Mouse (Mus musculus) MEL (cell line): ENCODE measurements around the gene Cdk15. TPM values are rescaled to one million over a fixed set of nuclear protein-coding genes. Genes with fewer than 3 reads are reported as not detected.

Experiments used
- DNase-seq: peaks from one replicate; pipeline ENCODE4 v3.0.0; 2011; ENCODE audit warnings: low read depth, low spot score
- H3K27ac ChIP-seq: 2 replicates; pipeline ENCODE4 v1.5.1; 2012; ENCODE audit warnings: low read depth, mild to moderate bottlenecking, control low read depth, low read length, moderate library complexity; ENCODE audit not compliant: control insufficient read depth
- H3K27me3 ChIP-seq, 2 experiments: fragments of 150-350 bp in 1 of 2; sonication (generic) in 1 of 2; 2 replicates each; pipeline ENCODE4 v1.6.1; 2012; ENCODE audit warnings: low read length in 2 of 2, mild to moderate bottlenecking in 2 of 2, improper control_type of control experiment in 1 of 2, moderate library complexity in 1 of 2; ENCODE audit not compliant: insufficient read depth in 2 of 2, control insufficient read depth in 1 of 2
- H3K36me3 ChIP-seq, 2 experiments: 2 replicates each; pipeline ENCODE4 v1.6.1; 2012 to 2014; ENCODE audit warnings: low read length in 2 of 2, improper control_type of control experiment in 1 of 2, inconsistent platforms in 1 of 2, mild to moderate bottlenecking in 1 of 2; ENCODE audit not compliant: insufficient read depth in 2 of 2, control insufficient read depth in 1 of 2
- H3K4me1 ChIP-seq, 2 experiments: fragments of 150-350 bp in 1 of 2; sonication (generic) in 1 of 2; 2 replicates each; pipeline ENCODE4 v1.6.1; 2012; ENCODE audit warnings: low read length in 2 of 2, improper control_type of control experiment in 1 of 2, mild to moderate bottlenecking in 1 of 2; ENCODE audit not compliant: insufficient read depth in 2 of 2, control insufficient read depth in 1 of 2
- H3K4me3 ChIP-seq, 2 experiments: fragments of 150-350 bp in 1 of 2; sonication (generic) in 1 of 2; 2 replicates each; pipeline ENCODE4 v1.5.1; 2012; ENCODE audit warnings: low read depth in 2 of 2, low read length in 2 of 2, mild to moderate bottlenecking in 2 of 2, moderate library complexity in 2 of 2, control low read depth in 1 of 2, improper control_type of control experiment in 1 of 2; ENCODE audit not compliant: control insufficient read depth in 1 of 2, insufficient read depth in 1 of 2
- H3K79me2 ChIP-seq: 2 replicates; pipeline ENCODE4 v1.6.1; 2012; ENCODE audit warnings: mild to moderate bottlenecking, low read length, moderate library complexity; ENCODE audit not compliant: control insufficient read depth, poor library complexity, insufficient read depth
- H3K9ac ChIP-seq: 2 replicates; pipeline ENCODE4 v1.6.1; 2012; ENCODE audit warnings: low read depth, mild to moderate bottlenecking, control low read depth, low read length, moderate library complexity; ENCODE audit not compliant: control insufficient read depth, poor library complexity, severe bottlenecking
- H3K9me3 ChIP-seq: fragments of 150-350 bp; sonication (generic); replicated peaks from 2 replicates; pipeline ENCODE4 v1.6.1; 2012; ENCODE audit warnings: mild to moderate bottlenecking, low read length, improper control_type of control experiment, moderate library complexity; ENCODE audit not compliant: insufficient read depth
- BHLHE40 ChIP-seq: IDR thresholded peaks from 2 replicates; pipeline ENCODE4 v1.6.1; 2012; ENCODE audit warnings: low read depth, mild to moderate bottlenecking, inconsistent platforms, low read length, improper control_type of control experiment, borderline replicate concordance
- CHD1 ChIP-seq: IDR thresholded peaks from 2 replicates; pipeline ENCODE4 v1.6.1; 2012; ENCODE audit warnings: low read depth, mild to moderate bottlenecking, inconsistent platforms, low read length, improper control_type of control experiment
- CTCF ChIP-seq, 3 experiments: IDR thresholded peaks in 2 of 3; conservative IDR thresholded peaks in 1 of 3; 2 replicates each; pipeline ENCODE4 v1.5.1; 2011 to 2012; ENCODE audit warnings: low read length in 3 of 3, low read depth in 2 of 3, mild to moderate bottlenecking in 2 of 3, improper control_type of control experiment in 1 of 3, inconsistent platforms in 1 of 3, mixed read lengths in 1 of 3, moderate library complexity in 1 of 3; ENCODE audit not compliant: control insufficient read depth in 1 of 3, insufficient read depth in 1 of 3, poor library complexity in 1 of 3, severe bottlenecking in 1 of 3
- E2F4 ChIP-seq: IDR thresholded peaks from 2 replicates; pipeline ENCODE4 v1.6.1; 2011; ENCODE audit warnings: low read depth, low read length, improper control_type of control experiment, borderline replicate concordance
- ELF1 ChIP-seq: IDR thresholded peaks from 2 replicates; pipeline ENCODE4 v1.6.1; 2014; ENCODE audit warnings: low read depth, mild to moderate bottlenecking, inconsistent platforms, low read length, improper control_type of control experiment, moderate library complexity
- EP300 ChIP-seq, 2 experiments: IDR thresholded peaks; 2 replicates each; pipeline ENCODE4 v1.6.1; 2011; ENCODE audit warnings: improper control_type of control experiment in 2 of 2, low read length in 2 of 2, low read depth in 1 of 2, mild to moderate bottlenecking in 1 of 2
- GATA1 ChIP-seq: IDR thresholded peaks from 2 replicates; pipeline ENCODE4 v1.6.1; 2011; ENCODE audit warnings: low read depth, low read length, improper control_type of control experiment
- KAT2A ChIP-seq: conservative IDR thresholded peaks from 2 replicates; pipeline ENCODE4 v1.6.1; 2012; ENCODE audit warnings: low read depth, low read length, improper control_type of control experiment, inconsistent platforms
- MAFK ChIP-seq: IDR thresholded peaks from 2 replicates; pipeline ENCODE4 v1.6.1; 2011; ENCODE audit warnings: low read depth, mild to moderate bottlenecking, low read length, improper control_type of control experiment, borderline replicate concordance
- MAX ChIP-seq: IDR thresholded peaks from 2 replicates; pipeline ENCODE4 v1.6.1; 2011; ENCODE audit warnings: low read length, improper control_type of control experiment
- MAZ ChIP-seq: IDR thresholded peaks from 2 replicates; pipeline ENCODE4 v1.6.1; 2012; ENCODE audit warnings: low read depth, mild to moderate bottlenecking, inconsistent platforms, low read length, improper control_type of control experiment
- MEF2A ChIP-seq: IDR thresholded peaks from 2 replicates; pipeline ENCODE4 v1.6.1; 2014; ENCODE audit warnings: low read depth, mild to moderate bottlenecking, inconsistent platforms, low read length, improper control_type of control experiment; ENCODE audit not compliant: poor library complexity, insufficient replicate concordance, severe bottlenecking; ENCODE audit errors: extremely low read depth
- MXI1 ChIP-seq: IDR thresholded peaks from 2 replicates; pipeline ENCODE4 v1.6.1; 2011; ENCODE audit warnings: mild to moderate bottlenecking, low read depth, low read length, improper control_type of control experiment
- MYB ChIP-seq: IDR thresholded peaks from 2 replicates; pipeline ENCODE4 v1.6.1; 2011; ENCODE audit warnings: mild to moderate bottlenecking, low read depth, low read length, improper control_type of control experiment
- NELFE ChIP-seq: IDR thresholded peaks from 2 replicates; pipeline ENCODE4 v1.6.1; 2011; ENCODE audit warnings: low read depth, low read length, improper control_type of control experiment
- POLR2AphosphoS2 ChIP-seq: IDR thresholded peaks from 2 replicates; pipeline ENCODE4 v1.6.1; 2011; ENCODE audit warnings: low read length, improper control_type of control experiment
- POLR2AphosphoS5 ChIP-seq: IDR thresholded peaks from 2 replicates; pipeline ENCODE4 v1.6.1; 2012; ENCODE audit warnings: low read depth, borderline replicate concordance, mild to moderate bottlenecking, inconsistent platforms, low read length, moderate library complexity, mixed read lengths
- RCOR1 ChIP-seq: IDR thresholded peaks from 2 replicates; pipeline ENCODE4 v1.6.1; 2012; ENCODE audit warnings: low read depth, mild to moderate bottlenecking, inconsistent platforms, low read length, improper control_type of control experiment
- SIN3A ChIP-seq: IDR thresholded peaks from 2 replicates; pipeline ENCODE4 v1.6.1; 2012; ENCODE audit warnings: low read length, improper control_type of control experiment, inconsistent platforms
- TAL1 ChIP-seq: IDR thresholded peaks from 2 replicates; pipeline ENCODE4 v1.6.1; 2012; ENCODE audit warnings: mild to moderate bottlenecking, inconsistent platforms, low read length, moderate library complexity, mixed read lengths
- TCF12 ChIP-seq: IDR thresholded peaks from 2 replicates; pipeline ENCODE4 v1.6.1; 2014; ENCODE audit warnings: low read depth, mild to moderate bottlenecking, inconsistent platforms, low read length, improper control_type of control experiment, moderate library complexity
- USF1 ChIP-seq: IDR thresholded peaks from 2 replicates; pipeline ENCODE4 v1.6.1; 2014; ENCODE audit warnings: low read depth, mild to moderate bottlenecking, inconsistent platforms, low read length, improper control_type of control experiment, moderate library complexity
- ZKSCAN1 ChIP-seq: IDR thresholded peaks from 2 replicates; pipeline ENCODE4 v1.6.1; 2012; ENCODE audit warnings: low read depth, mild to moderate bottlenecking, inconsistent platforms, low read length, improper control_type of control experiment, moderate library complexity
- ZNF384 ChIP-seq: IDR thresholded peaks from 2 replicates; pipeline ENCODE4 v1.6.1; 2012; ENCODE audit warnings: low read depth, mild to moderate bottlenecking, inconsistent platforms, low read length, improper control_type of control experiment
- polyA plus RNA-seq, 2 experiments: library from polyadenylated mRNA; stranded (reverse) in 1 of 2; unstranded in 1 of 2; fragments of >175 nt in 1 of 2; fragments of >200 nt in 1 of 2; gene quantifications; 2 replicates each; pipeline versions ENCODE4 v1.2.1 to v1.2.4; 2012; ENCODE audit warnings: low replicate concordance in 2 of 2, low read depth in 1 of 2; ENCODE audit not compliant: insufficient read length in 2 of 2, insufficient read depth in 1 of 2, missing spikeins in 1 of 2
- total RNA-seq: library from RNA; depleted of rRNA; stranded (reverse); fragments of 300-350 nt; gene quantifications from 2 replicates; pipeline ENCODE4 v1.2.3, GENCODE M21; 2012

The Cdk15 gene
- total and polyA plus RNA-seq, 3 experiments: not detected

- H3K27ac ChIP-seq: no peak overlapping the region
- H3K27me3 ChIP-seq: peaks cover 0 to 1% of the 10 kb centered on the region in 2 experiments; a peak in 1 of 4 replicates
- H3K4me1 ChIP-seq: no peaks in the 10 kb centered on the region
- no peaks in the 10 kb centered on the region for H3K9me3 ChIP-seq
- peak; percentile 29 for DNase-seq
- TF ChIP-seq ELF1 (no peak), EP300 (IDR thresholded peaks at IDR 0.05; ENCODE audit: low read depth in 1 of 2, low read length in 2 of 2) (no peak), KAT2A (no peak), POLR2AphosphoS2 (no peak), CHD1 (no peak), MEF2A (no peak), TAL1 (no peak), NELFE (no peak), RCOR1 (no peak), BHLHE40 (no peak), GATA1 (no peak), POLR2AphosphoS5 (no peak), MXI1 (no peak), USF1 (no peak)
- no peak overlapping the region for H3K4me3 ChIP-seq
- no peaks in the 10 kb centered on the region for H3K79me2 ChIP-seq
- no peak overlapping the region for H3K9ac ChIP-seq
- no peaks in the 10 kb centered on the region for H3K36me3 ChIP-seq
Observed at GRCm38 (mm10) chr1:59399554-59400325, 143.0 kb downstream of the Cdk15 start.

- H3K9me3 ChIP-seq: no peaks in the 10 kb centered on the region
- no peak overlapping the region for H3K27ac ChIP-seq
- H3K4me1 ChIP-seq: no peaks in the 10 kb centered on the region
- TF ChIP-seq MAX (no peak), EP300 (IDR thresholded peaks at IDR 0.05; ENCODE audit: low read depth in 1 of 2, low read length in 2 of 2) (no peak), NELFE (no peak), MYB (no peak), CTCF (IDR thresholded peaks at IDR 0.05 in 2 of 3, conservative IDR thresholded peaks at IDR 0.05 in 1 of 3; ENCODE audit: control insufficient read depth in 1 of 3, insufficient read depth in 1 of 3, low read depth in 2 of 3, low read length in 3 of 3, poor library complexity in 1 of 3, severe bottlenecking in 1 of 3) (no peak), MAZ (no peak), MAFK (no peak), ZKSCAN1 (no peak), USF1 (no peak), TCF12 (no peak), E2F4 (no peak), KAT2A (no peak), SIN3A (no peak), ZNF384 (no peak)
- no peak overlapping the region for H3K4me3 ChIP-seq
- DNase-seq: peak; percentile 21
- no peak overlapping the region for H3K9ac ChIP-seq
- H3K79me2 ChIP-seq: no peaks in the 10 kb centered on the region
- H3K27me3 ChIP-seq: peaks cover 0 to 1% of the 10 kb centered on the region in 2 experiments; a peak in 2 of 4 replicates
- no peaks in the 10 kb centered on the region for H3K36me3 ChIP-seq
Observed at GRCm38 (mm10) chr1:59401253-59401652, 144.5 kb downstream of the Cdk15 start.
